Mouse (Mus musculus): ENCODE measurements around the gene Megf8. TPM values are rescaled to one million over a fixed set of nuclear protein-coding genes. Genes with fewer than 3 reads are reported as not detected.
"Not testable (repeated sequence)": the region's sequence is repeated elsewhere in the genome, so short reads cannot be mapped to it uniquely, and the experiment has no call there.

Gene Megf8
- polyA plus RNA-seq, 1 experiment from 2014 or later, result 5.6 TPM

DNA sequence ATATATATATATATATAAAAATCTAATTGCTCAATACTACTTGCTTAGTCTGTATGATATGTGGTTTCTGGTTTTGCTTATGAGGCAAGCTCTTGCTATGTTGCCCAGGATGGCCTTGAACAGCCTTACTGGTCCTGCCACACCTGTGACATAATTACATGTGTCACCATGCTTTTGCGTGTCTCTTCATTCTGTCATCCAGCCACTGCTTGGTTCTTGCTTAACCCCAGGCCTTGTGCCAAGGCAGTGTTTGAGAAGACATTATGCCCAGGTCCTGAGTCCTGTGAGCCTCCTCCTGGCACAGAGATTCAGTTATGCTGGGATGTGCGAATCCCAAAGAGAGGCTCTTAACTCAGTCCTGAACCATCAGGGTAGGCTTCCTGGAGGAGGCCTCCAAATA, 6.3 kb downstream of the Megf8 start:
- H3K79me2 ChIP-seq (ENCODE audit: inconsistent target), result no peaks in the 10 kb centered on the region
- WGBS (ENCODE audit: missing documents), result 96% methylated on average over 2 of the region's 2 CpGs
- H3K27ac ChIP-seq, result no peak overlapping the region
- H3K36me3 ChIP-seq (ENCODE audit: inconsistent target), result no peaks in the 10 kb centered on the region
- H3K4me3 ChIP-seq (ENCODE audit: inconsistent target), result no peak overlapping the region

DNA sequence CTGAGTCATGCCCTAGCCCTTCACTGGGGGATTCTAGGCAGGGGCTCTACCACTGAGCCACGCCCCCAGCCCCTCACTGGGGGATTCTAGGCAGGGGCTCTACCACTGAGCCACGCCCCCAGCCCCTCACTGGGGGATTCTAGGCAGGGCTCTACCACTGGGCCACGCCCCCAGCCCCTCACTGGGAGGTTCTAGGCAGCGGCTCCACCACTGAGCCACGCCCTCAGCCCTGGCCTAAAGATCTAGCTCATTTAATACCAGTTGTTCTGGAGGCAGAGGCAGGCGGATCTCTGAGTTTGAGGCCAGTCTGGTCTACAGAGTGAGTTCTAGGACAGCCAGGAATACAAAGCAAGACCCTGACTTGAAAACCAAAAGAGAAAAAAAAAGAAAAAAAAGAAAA, 8.5 kb downstream of the Megf8 start:
- not testable (repeated sequence) for H3K79me2 ChIP-seq (ENCODE audit: inconsistent target); H3K4me3 ChIP-seq (ENCODE audit: inconsistent target); H3K36me3 ChIP-seq (ENCODE audit: inconsistent target); H3K27ac ChIP-seq
- 86% methylated on average over 5 of the region's 6 CpGs for WGBS (ENCODE audit: missing documents)

- 58% methylated on average over 8 of the region's 8 CpGs for WGBS (ENCODE audit: missing documents)
- Histone ChIP-seq H3K36me3 (ENCODE audit: inconsistent target) (peaks cover 13% of the 10 kb centered on the region), H3K79me2 (ENCODE audit: inconsistent target) (no peaks in the 10 kb centered on the region), H3K4me3 (ENCODE audit: inconsistent target) (no peak overlapping the region), H3K27ac (no peak overlapping the region)
Observed at GRCm38 (mm10) chr7:25326233-25326632, 9.3 kb downstream of the Megf8 start.

DNA sequence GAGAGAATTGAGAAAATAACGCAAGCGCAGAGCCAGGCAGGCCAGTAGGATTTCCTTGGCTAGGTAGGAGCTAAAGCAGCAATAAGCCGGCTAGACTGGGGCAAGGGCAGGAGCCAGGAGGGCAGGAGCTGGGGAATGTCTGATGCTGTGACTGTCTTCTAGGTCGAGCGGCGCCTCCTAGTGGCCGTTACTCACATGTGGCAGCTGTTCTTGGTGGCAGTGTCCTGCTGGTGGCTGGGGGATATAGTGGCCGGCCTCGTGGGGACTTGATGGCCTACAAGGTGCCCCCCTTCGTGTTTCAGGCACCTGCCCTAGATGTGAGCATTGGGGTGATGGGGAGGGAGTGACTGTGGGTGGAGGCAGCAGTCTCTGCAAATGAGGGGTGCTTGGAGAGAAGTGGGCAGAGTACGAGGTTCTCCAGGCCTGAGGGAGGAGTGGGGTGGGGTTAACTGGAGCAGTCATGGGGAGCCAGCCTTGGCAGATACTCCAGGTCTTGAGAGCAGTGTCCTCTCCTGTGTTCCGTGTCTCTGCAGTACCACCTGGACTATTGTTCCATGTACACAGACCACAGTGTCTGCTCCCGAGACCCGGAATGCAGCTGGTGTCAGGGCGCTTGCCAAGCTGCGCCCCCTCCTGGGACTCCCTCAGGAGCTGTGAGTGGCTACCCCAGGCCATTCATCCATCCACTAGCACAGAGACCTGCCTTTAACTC, 16.8 kb downstream of the Megf8 start:
- peaks cover 16% of the 10 kb centered on the region for H3K36me3 ChIP-seq (ENCODE audit: inconsistent target)
- WGBS (ENCODE audit: missing documents), result 60% methylated on average over 16 of the region's 16 CpGs

DNA sequence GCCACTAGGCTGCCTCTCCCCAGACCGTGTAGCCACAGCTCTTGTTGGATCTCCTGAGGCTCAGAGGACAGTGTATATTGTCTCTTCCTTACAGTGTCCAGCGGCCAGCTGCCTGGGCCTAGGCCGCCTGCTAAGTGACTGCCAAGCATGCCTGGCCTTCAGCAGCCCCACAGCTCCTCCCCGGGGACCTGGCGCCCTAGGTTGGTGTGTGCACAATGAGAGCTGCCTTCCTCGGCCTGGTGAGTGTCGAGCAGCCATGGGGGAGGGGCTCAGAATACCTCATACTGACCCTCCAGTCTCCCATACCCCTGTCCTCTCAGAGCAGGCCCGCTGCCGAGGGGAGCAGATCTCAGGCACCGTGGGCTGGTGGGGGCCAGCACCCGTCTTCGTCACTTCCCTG, 17.5 kb downstream of the Megf8 start:
- H3K4me3 ChIP-seq (ENCODE audit: inconsistent target), result no peak overlapping the region
- H3K79me2 ChIP-seq (ENCODE audit: inconsistent target), result no peaks in the 10 kb centered on the region
- H3K27ac ChIP-seq, result no peak overlapping the region
- peaks cover 16% of the 10 kb centered on the region for H3K36me3 ChIP-seq (ENCODE audit: inconsistent target)
- 100% methylated on average over 10 of the region's 12 CpGs for WGBS (ENCODE audit: missing documents)

More for the DNA sequence above, 16.8 kb downstream of the Megf8 start:
- no peaks in the 10 kb centered on the region for H3K79me2 ChIP-seq (ENCODE audit: inconsistent target)
- no peak overlapping the region for H3K27ac ChIP-seq
- no peak overlapping the region for H3K4me3 ChIP-seq (ENCODE audit: inconsistent target)

DNA sequence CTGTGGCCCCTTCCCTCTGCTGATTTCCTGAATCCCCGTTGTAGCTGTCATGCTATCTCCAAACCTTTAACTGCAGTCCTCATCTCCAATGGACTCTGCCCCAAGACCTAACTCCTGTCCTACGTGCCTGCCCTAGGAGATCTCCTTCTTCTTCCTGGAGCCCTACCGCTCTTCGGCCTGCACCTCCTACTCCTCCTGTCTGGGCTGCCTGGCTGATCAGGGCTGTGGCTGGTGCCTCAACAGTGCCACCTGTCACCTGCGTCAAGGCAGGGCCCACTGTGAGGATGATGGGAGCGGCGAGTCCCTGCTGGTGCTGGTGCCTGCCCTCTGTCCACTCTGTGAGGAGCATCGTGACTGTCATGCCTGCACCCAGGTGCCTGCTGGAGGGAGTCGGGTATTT, 22.4 kb downstream of the Megf8 start:
- H3K27ac ChIP-seq, result no peak overlapping the region
- WGBS (ENCODE audit: missing documents), result 96% methylated on average over 9 of the region's 9 CpGs
- H3K36me3 ChIP-seq (ENCODE audit: inconsistent target), result no peaks in the 10 kb centered on the region

DNA sequence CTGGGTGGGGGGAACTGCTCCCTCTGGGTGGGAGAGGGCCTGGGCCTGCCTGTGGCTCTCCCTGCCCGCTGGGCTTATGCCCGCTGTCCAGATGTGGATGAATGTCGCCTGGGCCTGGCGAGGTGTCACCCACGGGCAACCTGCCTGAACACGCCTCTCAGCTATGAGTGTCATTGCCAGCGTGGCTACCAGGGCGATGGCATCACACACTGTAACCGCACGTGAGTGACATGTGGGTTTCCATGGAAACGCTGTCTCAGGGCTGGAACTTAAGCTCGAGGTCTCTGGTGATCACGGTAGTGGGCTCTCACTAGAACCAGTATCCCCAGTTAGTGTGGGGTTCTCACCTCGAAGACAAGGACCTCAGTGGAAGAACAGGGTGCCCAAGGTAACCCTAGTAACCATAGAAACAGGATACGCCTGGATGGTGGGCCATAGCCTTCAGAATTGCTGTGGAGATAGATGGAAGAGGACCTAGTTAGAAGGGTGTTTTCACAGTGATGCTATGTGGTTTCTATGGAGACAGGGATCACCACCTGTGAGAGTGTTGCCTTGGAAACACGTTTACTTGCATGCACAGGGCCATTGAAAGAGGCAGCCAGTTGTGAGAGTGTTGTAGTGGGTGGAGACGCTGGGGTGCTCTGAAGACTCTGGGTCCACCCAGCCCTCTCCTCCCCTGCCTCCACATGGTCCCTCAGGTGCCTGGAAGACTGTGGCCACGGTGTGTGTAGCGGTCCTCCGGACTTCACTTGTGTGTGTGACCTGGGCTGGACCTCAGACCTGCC, 24.2 kb downstream of the Megf8 start:
- 91% methylated on average over 18 of the region's 20 CpGs for WGBS (ENCODE audit: missing documents)
- no peaks in the 10 kb centered on the region for H3K36me3 ChIP-seq (ENCODE audit: inconsistent target)
- H3K4me3 ChIP-seq (ENCODE audit: inconsistent target), result no peak overlapping the region
- H3K27ac ChIP-seq, result no peak overlapping the region
- no peaks in the 10 kb centered on the region for H3K79me2 ChIP-seq (ENCODE audit: inconsistent target)

More for the DNA sequence above, 22.4 kb downstream of the Megf8 start:
- Histone ChIP-seq H3K4me3 (ENCODE audit: inconsistent target) (no peak overlapping the region), H3K79me2 (ENCODE audit: inconsistent target) (no peaks in the 10 kb centered on the region)

GRCm38 (mm10) chr7:25348861-25349260, 31.9 kb downstream of the Megf8 start:
- Histone ChIP-seq H3K79me2 (ENCODE audit: inconsistent target) (no peaks in the 10 kb centered on the region), H3K36me3 (ENCODE audit: inconsistent target) (peaks cover 22% of the 10 kb centered on the region; the same call in 1 of the 2 replicates), H3K4me3 (ENCODE audit: inconsistent target) (no peak overlapping the region), H3K27ac (no peak overlapping the region)
- 94% methylated on average over 8 of the region's 8 CpGs for WGBS (ENCODE audit: missing documents)

DNA sequence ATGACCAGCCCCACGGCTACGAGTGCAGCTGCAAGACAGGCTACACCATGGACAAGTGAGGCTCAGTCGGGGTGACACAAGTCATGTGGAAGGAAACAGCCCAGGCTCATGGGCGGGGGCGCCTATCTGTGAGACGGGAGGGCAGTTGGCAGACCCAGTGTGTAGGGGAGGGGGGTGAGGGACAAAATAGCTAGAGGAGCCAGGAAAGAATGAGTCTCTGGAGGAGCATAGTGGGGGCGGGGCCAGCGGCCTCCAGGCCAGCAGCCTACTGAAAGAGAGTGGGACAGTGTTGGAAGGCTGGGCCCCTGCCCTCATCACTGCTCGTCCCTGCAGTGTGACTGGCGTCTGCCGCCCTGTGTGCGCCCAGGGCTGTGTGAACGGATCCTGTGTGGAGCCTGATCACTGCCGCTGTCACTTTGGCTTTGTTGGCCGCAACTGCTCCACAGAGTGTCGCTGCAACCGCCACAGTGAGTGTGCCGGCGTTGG, 41.8 kb downstream of the Megf8 start:
- no peaks in the 10 kb centered on the region for H3K36me3 ChIP-seq (ENCODE audit: inconsistent target)
- WGBS (ENCODE audit: missing documents), result 90% methylated on average over 17 of the region's 19 CpGs
- H3K27ac ChIP-seq, result no peak overlapping the region
- no peaks in the 10 kb centered on the region for H3K79me2 ChIP-seq (ENCODE audit: inconsistent target)
- H3K4me3 ChIP-seq (ENCODE audit: inconsistent target), result no peak overlapping the region

- no peak overlapping the region for H3K4me3 ChIP-seq (ENCODE audit: inconsistent target)
- 94% methylated on average over 15 of the region's 19 CpGs for WGBS (ENCODE audit: missing documents)
- H3K36me3 ChIP-seq (ENCODE audit: inconsistent target), result no peaks in the 10 kb centered on the region
- H3K79me2 ChIP-seq (ENCODE audit: inconsistent target), result no peaks in the 10 kb centered on the region
- no peak overlapping the region for H3K27ac ChIP-seq
Observed at GRCm38 (mm10) chr7:25363151-25363550, 46.2 kb downstream of the Megf8 start.

DNA sequence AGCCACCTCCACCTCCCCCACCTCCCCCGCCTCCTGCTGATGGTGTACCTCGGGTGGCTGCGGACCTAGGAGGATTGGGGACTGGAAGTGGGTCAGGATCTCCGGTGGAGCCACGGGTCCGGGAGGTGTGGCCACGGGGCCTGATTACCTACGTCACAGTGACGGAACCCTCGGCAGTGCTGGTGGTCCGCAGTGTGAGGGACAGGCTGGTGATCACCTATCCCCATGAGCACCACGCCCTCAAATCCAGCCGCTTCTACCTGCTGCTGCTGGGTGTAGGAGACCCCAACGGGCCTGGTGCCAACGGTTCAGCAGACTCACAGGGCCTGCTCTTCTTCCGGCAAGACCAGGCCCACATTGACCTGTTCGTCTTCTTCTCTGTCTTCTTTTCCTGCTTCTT, 46.7 kb downstream of the Megf8 start:
- Histone ChIP-seq H3K79me2 (ENCODE audit: inconsistent target) (no peaks in the 10 kb centered on the region), H3K4me3 (ENCODE audit: inconsistent target) (no peak overlapping the region), H3K36me3 (ENCODE audit: inconsistent target) (no peaks in the 10 kb centered on the region), H3K27ac (no peak overlapping the region)
- 93% methylated on average over 14 of the region's 17 CpGs for WGBS (ENCODE audit: missing documents)

- no peaks in the 10 kb centered on the region for H3K36me3 ChIP-seq (ENCODE audit: inconsistent target)
Observed at GRCm38 (mm10) chr7:25365937-25366625, 49.1 kb downstream of the Megf8 start.

DNA sequence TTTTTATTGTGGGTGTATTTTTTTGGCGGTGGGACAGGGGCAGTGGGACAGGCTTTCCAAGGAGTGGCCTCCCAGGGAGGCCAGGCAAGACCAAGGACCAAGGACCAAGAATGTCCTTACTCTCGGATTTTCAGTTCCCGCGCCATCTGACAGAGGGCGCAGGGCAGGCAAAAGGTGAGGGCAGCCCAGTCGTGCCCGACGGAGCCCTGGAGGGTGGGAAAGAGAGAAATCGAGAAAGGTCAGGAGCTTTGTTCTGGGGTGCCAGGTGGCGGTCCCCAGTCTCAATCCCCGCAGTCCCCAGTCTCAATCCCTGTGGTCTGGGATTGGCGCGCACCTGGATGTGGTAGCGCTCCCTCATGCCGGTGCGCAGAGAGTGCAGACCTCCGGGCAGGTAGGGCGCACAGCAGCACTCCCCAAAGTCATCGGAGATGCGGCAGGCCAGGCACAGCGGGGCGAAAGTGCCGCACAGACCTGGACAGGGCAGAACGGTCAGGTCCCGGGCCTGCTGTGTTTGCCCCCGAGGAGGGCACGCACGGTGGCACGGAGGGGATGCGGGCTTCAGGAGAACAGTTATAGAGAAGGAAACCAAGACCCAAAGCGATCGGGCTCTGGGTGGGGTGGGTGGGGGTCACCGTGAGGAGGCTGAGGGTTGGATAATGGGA, 50.8 kb downstream of the Megf8 start:
- WGBS (ENCODE audit: missing documents), result 5% methylated on average over 27 of the region's 33 CpGs
- no peaks in the 10 kb centered on the region for H3K36me3 ChIP-seq (ENCODE audit: inconsistent target)
- no peak overlapping the region for H3K27ac ChIP-seq
- no peaks in the 10 kb centered on the region for H3K79me2 ChIP-seq (ENCODE audit: inconsistent target)
- no peak overlapping the region for H3K4me3 ChIP-seq (ENCODE audit: inconsistent target)

More at GRCm38 (mm10) chr7:25365937-25366625, 49.1 kb downstream of the Megf8 start:
- Histone ChIP-seq H3K79me2 (ENCODE audit: inconsistent target) (no peaks in the 10 kb centered on the region), H3K4me3 (ENCODE audit: inconsistent target) (no peak overlapping the region), H3K27ac (no peak overlapping the region)
- WGBS (ENCODE audit: missing documents), result 67% methylated on average over 13 of the region's 13 CpGs

DNA sequence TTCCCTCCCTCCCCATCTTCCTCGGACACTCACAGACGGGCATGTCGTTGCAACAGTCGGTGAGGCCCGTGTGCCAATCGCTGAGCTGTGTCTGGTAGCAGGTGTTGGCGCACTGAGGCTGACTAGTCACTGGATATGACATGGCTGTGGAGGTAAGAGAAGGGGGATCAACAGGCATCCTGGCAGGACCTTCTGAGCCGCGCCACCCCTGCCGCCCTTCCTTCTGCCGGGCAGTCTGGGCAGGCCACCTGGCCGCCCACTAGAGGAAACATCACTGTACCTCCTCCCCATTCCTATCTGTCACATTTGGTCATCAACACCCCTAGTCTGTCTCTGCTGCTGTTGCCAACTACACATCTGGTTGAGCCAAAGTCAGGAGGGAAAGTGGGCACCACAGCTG, 51.4 kb downstream of the Megf8 start:
- Histone ChIP-seq H3K36me3 (ENCODE audit: inconsistent target) (no peaks in the 10 kb centered on the region), H3K27ac (no peak overlapping the region), H3K4me3 (ENCODE audit: inconsistent target) (no peak overlapping the region), H3K79me2 (ENCODE audit: inconsistent target) (no peaks in the 10 kb centered on the region)
- 24% methylated on average over 12 of the region's 12 CpGs for WGBS (ENCODE audit: missing documents)
